Comparison of ENCODE assay signal across 38 mouse cellular contexts in genomic region chr14:103073825-103074224, GRCm38 (mm10). TPM values are rescaled to one million over a fixed set of nuclear protein-coding genes. Genes with fewer than 3 reads are reported as not detected.
"Had no signal": no experiment of that assay in that cellular context is flagged by ENCODE, and none has a peak within 500 bp of the region (broad histone marks: within the 10 kb centered on the region; RNA-seq: fewer than 3 reads in every experiment).

No protein-coding gene starts in this region.

- H3K4me3 ChIP-seq: gastrocnemius, adult 2 months; heart, adult 2 months; heart, embryonic 12.5 days; hindbrain, embryonic 10.5 days; hindbrain, embryonic 12.5 days; intestine, embryonic 15.5 days; kidney, embryonic 15.5 days; left cerebral cortex, adult 2 months; limb, embryonic 10.5 days; limb, embryonic 12.5 days; liver, embryonic 13.5 days; liver, embryonic 15.5 days had no signal

- DNase-seq: gastrocnemius, adult 2 months; gastrocnemius, postnatal 10 days; gastrocnemius, postnatal 25 days; heart, adult 2 months; heart, postnatal 10 days; heart, postnatal 4 days; kidney, adult 18-20 months; kidney, adult 8-10 months; kidney, postnatal 14 days; kidney, postnatal 36 days; layer of hippocampus, adult 9-11 months; liver; liver, embryonic 13.5 days; liver, postnatal 0 days had no signal

- ATAC-seq: hindbrain, embryonic 16.5 days; inflammation-experienced regulatory T-cells, adult 6 months; intestine, embryonic 15.5 days; intestine, postnatal 0 days; liver, postnatal 0 days had no signal

- H3K27ac ChIP-seq: gastrocnemius, adult 2 months; heart, adult 2 months; hindbrain, embryonic 10.5 days; hindbrain, embryonic 12.5 days; hindbrain, embryonic 14.5 days; intestine, embryonic 15.5 days; kidney, embryonic 15.5 days; kidney, postnatal 0 days; left cerebral cortex, adult 2 months; limb, embryonic 10.5 days; limb, embryonic 12.5 days; liver, embryonic 13.5 days; liver, embryonic 15.5 days had no signal

- H3K9ac ChIP-seq: heart, embryonic 12.5 days; hindbrain, embryonic 12.5 days; hindbrain, embryonic 14.5 days; intestine, embryonic 15.5 days; kidney, embryonic 15.5 days; limb, embryonic 12.5 days; liver, embryonic 13.5 days; liver, embryonic 15.5 days; liver, postnatal 0 days had no signal

- H3K9me3 ChIP-seq: heart, embryonic 12.5 days; hindbrain, embryonic 10.5 days; hindbrain, embryonic 12.5 days; intestine, embryonic 15.5 days; kidney, embryonic 15.5 days; limb, embryonic 10.5 days; limb, embryonic 12.5 days; liver, embryonic 13.5 days; liver, embryonic 15.5 days had no signal

- H3K27me3 ChIP-seq: heart, embryonic 12.5 days; hindbrain, embryonic 12.5 days; intestine, embryonic 15.5 days; kidney, embryonic 15.5 days; limb, embryonic 12.5 days; liver, embryonic 13.5 days; liver, embryonic 15.5 days had no signal

- H3K4me2 ChIP-seq: heart, embryonic 12.5 days; hindbrain, embryonic 12.5 days; hindbrain, embryonic 14.5 days; intestine, embryonic 15.5 days; kidney, embryonic 15.5 days; limb, embryonic 12.5 days; liver, embryonic 11.5 days; liver, embryonic 13.5 days; liver, embryonic 15.5 days had no signal

RNA-seq across cellular contexts. Expression of gene Acod1, which starts 27.0 kb away (rescaled TPM):
- total RNA-seq: gastrocnemius, adult 2 months; gastrocnemius, postnatal 10 days; gastrocnemius, postnatal 25 days; gastrocnemius, postnatal 4 days; heart, adult 2 months; heart, postnatal 10 days; heart, postnatal 25 days; heart, postnatal 4 days; layer of hippocampus, adult 18-20 months; layer of hippocampus, adult 8-10 months; layer of hippocampus, postnatal 14 days; left cerebral cortex, adult 2 months; left cerebral cortex, postnatal 14 days; left cerebral cortex, postnatal 36 days had no signal
- polyA plus RNA-seq: heart, embryonic 12.5 days; heart, embryonic 14.5 days; heart, embryonic 16.5 days; hindbrain, embryonic 10.5 days; hindbrain, embryonic 12.5 days; hindbrain, embryonic 14.5 days; hindbrain, embryonic 16.5 days; intestine, postnatal 0 days; kidney, embryonic 15.5 days; kidney, postnatal 0 days; limb, embryonic 10.5 days; limb, embryonic 12.5 days; liver, postnatal 0 days had no signal
